Mouse (Mus musculus) heart, postnatal 0 days (tissue): ENCODE results near the gene Strip1.

ENCODE experiments used
- CTCF ChIP-seq: IDR thresholded peaks from 2 replicates; pipeline ENCODE4 v1.5.1; 2016; ENCODE audit warnings: antibody characterized with exemption, control low read depth, low read depth
- EP300 ChIP-seq: IDR thresholded peaks from 2 replicates; pipeline ENCODE4 v1.6.1; 2016; ENCODE audit warnings: antibody characterized with exemption, low read depth

- no peak for TF ChIP-seq CTCF
- no peak for TF ChIP-seq EP300
These were observed 66.2 kb downstream of the Strip1 start for GRCm38 (mm10) chr3:107565331-107565730.
